Mouse (Mus musculus) heart, embryonic 11.5 days (tissue): ENCODE results near the gene Slc4a1ap. TPM values are rescaled to one million over a fixed set of nuclear protein-coding genes. Genes with fewer than 3 reads are reported as not detected.

Experiments
- ATAC-seq: fragments of 200-750 bp; cut with Nextera tagmentation; replicated peaks from 2 replicates; pipeline ENCODE4 v1.8.0; 2017; ENCODE audit warnings: moderate library complexity; ENCODE audit not compliant: insufficient number of reproducible peaks, low FRiP score, low TSS enrichment
- H3K27ac ChIP-seq: fragments of 300-500 bp; sonication (generic); 2 replicates; pipeline ENCODE4 v1.5.1; 2014; ENCODE audit warnings: mild to moderate bottlenecking, low read depth, low read length
- H3K27me3 ChIP-seq: fragments of 300-500 bp; sonication (generic); 2 replicates; pipeline ENCODE4 v1.6.1; 2014; ENCODE audit warnings: mild to moderate bottlenecking, low read length, mixed read lengths; ENCODE audit not compliant: control insufficient read depth, insufficient read depth
- H3K36me3 ChIP-seq: fragments of 300-500 bp; sonication (generic); 2 replicates; pipeline ENCODE4 v1.6.1; 2014; ENCODE audit warnings: mild to moderate bottlenecking, low read length, moderate library complexity, mixed read lengths; ENCODE audit not compliant: control insufficient read depth, insufficient read depth
- H3K4me1 ChIP-seq: fragments of 300-500 bp; sonication (generic); 2 replicates; pipeline ENCODE4 v1.6.1; 2014; ENCODE audit warnings: low read length; ENCODE audit not compliant: control insufficient read depth, insufficient read depth
- H3K4me2 ChIP-seq: fragments of 300-500 bp; sonication (generic); 2 replicates; pipeline ENCODE4 v1.6.1; 2014; ENCODE audit warnings: mild to moderate bottlenecking, moderate library complexity
- H3K4me3 ChIP-seq: fragments of 300-500 bp; sonication (generic); 2 replicates; pipeline ENCODE4 v1.5.1; 2014; ENCODE audit warnings: low read depth, low read length
- H3K9ac ChIP-seq: fragments of 300-500 bp; sonication (generic); 2 replicates; pipeline ENCODE4 v1.6.1; 2014; ENCODE audit warnings: mild to moderate bottlenecking, low read depth, low read length, moderate library complexity
- H3K9me3 ChIP-seq: fragments of 300-500 bp; sonication (generic); replicated peaks from 2 replicates; pipeline ENCODE4 v1.6.1; 2016; ENCODE audit warnings: low read length; ENCODE audit not compliant: control insufficient read depth
- WGBS: fragments of 180-500 bp; shearing (Covaris S2); extraction: QIAGEN DNeasy Blood & Tissue Kit; methylation state at CpG from one replicate; pipeline ENCODE4 v1.1.7; 2014; ENCODE audit not compliant: insufficient replicate concordance; 5-methylcytosine and 5-hydroxymethylcytosine counted together
- polyA plus RNA-seq: library from polyadenylated mRNA; unstranded; fragments of >200 nt; fragmentation: Nextera tagmentation; extraction: Ambion mirVana; gene quantifications from 2 replicates; pipeline ENCODE4 v1.2.1, GENCODE M21; 2014

Slc4a1ap gene
- polyA plus RNA-seq, 1 experiment from 2014 or later: 25.2 TPM

- no peaks in the 10 kb centered on the region for H3K9me3 ChIP-seq
- no peaks in the 10 kb centered on the region for H3K27me3 ChIP-seq
- H3K27ac ChIP-seq: no peak overlapping the region
- H3K36me3 ChIP-seq: no peaks in the 10 kb centered on the region
- H3K9ac ChIP-seq: peak overlapping the region; percentile 13; the same call in 1 of the 2 replicates
- H3K4me2 ChIP-seq: no peak overlapping the region
- peaks cover 18% of the 10 kb centered on the region for H3K4me1 ChIP-seq
- WGBS: 7% methylated on average over 6 of the region's 6 CpGs
- no peak for ATAC-seq
- no peak overlapping the region for H3K4me3 ChIP-seq
Observed at GRCm38 (mm10) chr5:31563496-31563895, 36.7 kb downstream of the Slc4a1ap start.

GRCm38 (mm10) chr5:31563905-31564304 lies 37.1 kb downstream of the Slc4a1ap start:
- peaks cover 20% of the 10 kb centered on the region for H3K4me1 ChIP-seq
- no peak overlapping the region for H3K4me3 ChIP-seq
- H3K4me2 ChIP-seq: no peak overlapping the region
- 40% methylated on average over 7 of the region's 7 CpGs for WGBS
- peak overlapping the region; percentile 13; the same call in 1 of the 2 replicates for H3K9ac ChIP-seq
- no peak overlapping the region for H3K27ac ChIP-seq
- H3K36me3 ChIP-seq: no peaks in the 10 kb centered on the region
- no peaks in the 10 kb centered on the region for H3K9me3 ChIP-seq
- no peaks in the 10 kb centered on the region for H3K27me3 ChIP-seq
- no peak for ATAC-seq

GRCm38 (mm10) chr5:31564976-31565375 lies 38.2 kb downstream of the Slc4a1ap start:
- no peak overlapping the region for H3K4me2 ChIP-seq
- no peak; the same call in 1 of the 2 replicates for ATAC-seq
- H3K27me3 ChIP-seq: no peaks in the 10 kb centered on the region
- 54% methylated on average over 4 of the region's 4 CpGs for WGBS
- no peaks in the 10 kb centered on the region for H3K9me3 ChIP-seq
- H3K9ac ChIP-seq: no peak overlapping the region
- no peaks in the 10 kb centered on the region for H3K36me3 ChIP-seq
- 0 out of 2 replicates have a peak overlapping the region, but pooled peaks have one; percentile 32 for H3K27ac ChIP-seq
- no peak overlapping the region for H3K4me3 ChIP-seq
- peaks cover 23% of the 10 kb centered on the region for H3K4me1 ChIP-seq

GRCm38 (mm10) chr5:31566026-31566425 lies 39.2 kb downstream of the Slc4a1ap start:
- Histone ChIP-seq H3K27ac (no peak overlapping the region), H3K4me1 (peaks cover 31% of the 10 kb centered on the region), H3K4me2 (no peak overlapping the region), H3K9me3 (no peaks in the 10 kb centered on the region), H3K27me3 (no peaks in the 10 kb centered on the region), H3K9ac (no peak overlapping the region), H3K36me3 (no peaks in the 10 kb centered on the region), H3K4me3 (no peak overlapping the region)
- WGBS: 88% methylated on average over 7 of the region's 7 CpGs
- ATAC-seq: no peak

GRCm38 (mm10) chr5:31566457-31566856 lies 39.7 kb downstream of the Slc4a1ap start:
- no peak overlapping the region for H3K9ac ChIP-seq
- 62% methylated on average over 3 of the region's 3 CpGs for WGBS
- no peaks in the 10 kb centered on the region for H3K9me3 ChIP-seq
- no peak overlapping the region for H3K27ac ChIP-seq
- no peak overlapping the region for H3K4me2 ChIP-seq
- ATAC-seq: no peak
- H3K4me3 ChIP-seq: no peak overlapping the region
- H3K27me3 ChIP-seq: no peaks in the 10 kb centered on the region
- H3K36me3 ChIP-seq: no peaks in the 10 kb centered on the region
- peaks cover 35% of the 10 kb centered on the region for H3K4me1 ChIP-seq

GRCm38 (mm10) chr5:31567951-31568657 lies 41.3 kb downstream of the Slc4a1ap start:
- H3K27me3 ChIP-seq: no peaks in the 10 kb centered on the region
- ATAC-seq: no peak
- peak overlapping the region; percentile 87 for H3K27ac ChIP-seq
- H3K36me3 ChIP-seq: no peaks in the 10 kb centered on the region
- 39% methylated on average over 5 of the region's 5 CpGs for WGBS
- no peak overlapping the region for H3K4me2 ChIP-seq
- H3K9me3 ChIP-seq: no peaks in the 10 kb centered on the region
- H3K4me1 ChIP-seq: peaks cover 41% of the 10 kb centered on the region
- H3K9ac ChIP-seq: no peak overlapping the region
- no peak overlapping the region for H3K4me3 ChIP-seq

- Histone ChIP-seq H3K9me3 (no peaks in the 10 kb centered on the region), H3K4me3 (peak overlapping the region; percentile 30), H3K27me3 (no peaks in the 10 kb centered on the region), H3K27ac (peak overlapping the region; percentile 98), H3K4me2 (peak overlapping the region; percentile 61), H3K36me3 (no peaks in the 10 kb centered on the region), H3K9ac (peak overlapping the region; percentile 72), H3K4me1 (peaks cover 30% of the 10 kb centered on the region)
- peak; percentile 65; the same call in 1 of the 2 replicates for ATAC-seq
- WGBS: 4% methylated on average over 20 of the region's 20 CpGs
Observed at GRCm38 (mm10) chr5:31571023-31571608, 44.3 kb downstream of the Slc4a1ap start.

- H3K4me2 ChIP-seq: no peak overlapping the region
- no peak overlapping the region for H3K27ac ChIP-seq
- WGBS: 84% methylated on average over 3 of the region's 3 CpGs
- H3K4me1 ChIP-seq: peaks cover 21% of the 10 kb centered on the region
- no peaks in the 10 kb centered on the region for H3K27me3 ChIP-seq
- no peaks in the 10 kb centered on the region for H3K36me3 ChIP-seq
- no peak overlapping the region for H3K4me3 ChIP-seq
- no peak overlapping the region for H3K9ac ChIP-seq
- no peak for ATAC-seq
- H3K9me3 ChIP-seq: no peaks in the 10 kb centered on the region
Observed at GRCm38 (mm10) chr5:31573722-31574121, 46.9 kb downstream of the Slc4a1ap start.
